Mouse (Mus musculus) gastrocnemius, postnatal 36 days (tissue): ENCODE measurements around the gene Pcdh9. TPM values are rescaled to one million over a fixed set of nuclear protein-coding genes. Genes with fewer than 3 reads are reported as not detected.

Source experiments
- DNase-seq, 2 experiments: peaks; one replicate each; pipeline ENCODE4 v3.0.0; 2022
- intact Hi-C: fragments of 180-260 bp; cut with DNase I; formaldehyde crosslinking; loops from one replicate; pipeline ENCODE4 v1.15.1; 2025
- long read RNA-seq, 2 experiments: library from polyadenylated mRNA; stranded (forward); transcript quantifications; one replicate each; pipeline ENCODE4 v2.0.0; 2021
- total RNA-seq, 2 experiments: library from RNA; stranded (reverse); gene quantifications; 2 replicates each; pipeline ENCODE4 v1.2.3; 2021

Pcdh9 gene
- total RNA-seq = under 1 TPM; 0.42 to 0.74 TPM
- long read RNA-seq, experiment 1 = 0 reads
- long read RNA-seq, experiment 2 = 0 reads

DNA sequence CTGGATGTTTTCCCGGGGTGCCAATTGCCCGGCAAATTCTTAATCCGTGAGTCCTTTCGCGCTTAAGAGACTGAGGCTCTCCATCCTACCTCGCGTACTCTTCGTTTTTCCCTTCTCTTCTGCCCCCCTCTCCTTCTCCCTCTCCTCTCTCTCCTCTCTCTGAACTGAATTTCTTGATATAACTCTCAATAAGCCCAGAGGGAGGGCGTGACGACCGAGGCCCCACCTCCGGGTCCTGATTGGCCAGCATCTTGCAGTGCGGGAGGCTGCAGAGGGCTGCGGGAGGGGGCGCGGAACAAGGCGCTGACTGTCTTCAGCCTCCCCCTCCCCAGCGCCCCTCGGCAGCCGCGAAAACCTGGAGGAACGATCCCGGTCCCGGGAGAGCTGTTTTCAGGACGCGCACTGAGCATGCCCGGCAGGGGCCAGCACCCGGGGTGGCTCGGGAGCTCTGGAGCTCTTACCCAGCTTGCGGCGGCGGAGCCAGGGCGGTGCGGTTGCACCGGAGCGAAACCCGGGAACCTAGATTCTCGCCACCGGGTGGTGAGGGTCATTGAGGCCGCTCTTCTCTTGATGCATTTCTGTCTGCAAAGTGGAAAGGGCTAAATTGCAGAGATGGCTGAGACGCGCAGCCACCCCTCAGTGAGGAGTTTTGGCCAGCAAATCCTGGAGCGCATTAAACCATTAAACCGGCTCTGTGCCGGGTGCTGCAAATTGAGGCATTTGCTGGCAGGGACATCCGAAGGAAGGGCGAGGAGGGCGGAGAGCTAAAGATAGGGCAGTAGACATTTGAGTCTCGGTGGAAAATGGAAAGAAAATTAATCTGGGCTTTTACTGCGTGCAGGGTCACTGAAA lies at the start of gene Pcdh9:
Gene Pcdh9, minus strand, starts transcription at position 161 of the 852 bp plus-strand sequence.
- intact Hi-C loops = no loop called here
- DNase-seq = peak; percentile 61 to 66

DNA sequence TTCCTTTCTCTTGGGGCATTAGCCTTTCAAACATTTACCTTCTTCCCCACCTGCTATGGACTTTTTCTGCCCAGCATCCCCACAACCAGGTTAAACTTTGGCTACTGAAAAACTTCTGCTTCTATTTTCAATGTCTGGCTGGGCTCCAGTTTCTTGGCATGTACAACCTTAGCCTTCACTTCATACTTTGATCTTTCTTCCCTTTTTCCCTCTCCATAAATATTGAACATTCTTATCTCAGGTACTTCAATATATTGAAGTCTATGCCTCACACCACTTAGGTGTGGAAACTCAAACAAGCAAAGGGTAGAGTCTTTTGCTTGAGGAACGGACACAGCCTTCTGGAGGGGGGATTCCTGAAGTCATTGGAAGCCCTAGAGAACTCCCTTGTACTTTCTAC lies 16.4 kb upstream of the Pcdh9 start:
- intact Hi-C loops = no loop called here
- no peak for DNase-seq

DNA sequence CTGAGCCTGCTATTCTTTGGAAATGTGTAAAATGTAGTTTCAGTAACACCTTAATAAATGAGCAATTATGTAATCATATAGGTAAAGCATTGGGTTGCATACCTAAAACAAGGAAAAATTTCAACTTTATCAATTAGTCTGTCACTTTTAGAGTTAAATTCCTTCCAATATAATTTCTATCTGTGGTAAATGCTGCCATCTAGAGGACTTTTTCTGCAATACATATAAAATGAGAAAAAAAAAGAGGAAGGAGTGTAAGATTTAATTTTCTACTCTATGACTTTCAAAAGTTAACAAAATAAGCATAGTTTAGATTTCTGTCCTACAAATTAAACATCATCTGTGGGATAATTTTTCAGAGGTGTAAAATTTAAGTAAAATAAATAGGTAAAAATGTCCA lies 8.1 kb upstream of the Pcdh9 start:
- intact Hi-C loops = loop anchor here (2.0 kb wide), 1 partner anchor 582 kb away; no protein-coding TSS in a partner anchor
- no peak for DNase-seq

DNA sequence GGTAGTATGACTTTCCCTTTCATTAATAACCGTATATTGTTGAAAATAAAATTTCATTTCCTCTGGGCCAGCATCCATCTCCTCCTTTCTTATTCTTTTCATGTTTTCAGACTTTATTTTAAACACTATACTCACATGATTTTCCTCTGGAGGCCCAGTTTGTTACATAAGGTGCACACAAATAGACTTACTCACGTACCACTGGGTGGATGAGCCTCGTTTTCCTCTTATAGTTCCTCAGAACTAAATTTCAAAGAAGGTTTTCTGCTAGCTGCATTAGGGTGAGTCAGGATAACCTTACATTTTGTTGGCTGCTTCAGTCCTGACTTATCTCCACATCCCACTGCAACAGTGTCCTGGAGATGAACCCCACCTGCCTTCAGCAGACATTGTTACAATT lies 4.7 kb upstream of the Pcdh9 start:
- intact Hi-C loops = no loop called here
- no peak for DNase-seq

DNA sequence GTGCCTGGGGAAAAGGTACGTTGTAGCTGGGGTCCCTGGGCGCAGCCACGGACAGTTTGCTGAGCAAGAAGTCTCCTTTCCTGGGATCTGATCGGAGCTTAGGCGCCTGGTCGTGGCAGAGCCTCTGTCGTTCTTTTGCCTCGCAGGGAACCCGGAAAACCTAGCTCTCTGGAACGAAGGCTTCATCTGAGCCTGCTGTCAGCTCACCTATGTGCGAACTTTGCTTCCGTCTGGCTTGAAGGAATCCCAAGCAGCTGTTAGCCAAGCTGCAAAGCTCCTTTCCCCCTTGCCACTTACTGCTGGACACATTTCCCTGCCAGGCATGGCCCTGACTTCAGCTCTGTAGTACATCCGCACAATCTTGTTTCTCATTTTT lies 880 bp upstream of the Pcdh9 start:
- no peak for DNase-seq

DNA sequence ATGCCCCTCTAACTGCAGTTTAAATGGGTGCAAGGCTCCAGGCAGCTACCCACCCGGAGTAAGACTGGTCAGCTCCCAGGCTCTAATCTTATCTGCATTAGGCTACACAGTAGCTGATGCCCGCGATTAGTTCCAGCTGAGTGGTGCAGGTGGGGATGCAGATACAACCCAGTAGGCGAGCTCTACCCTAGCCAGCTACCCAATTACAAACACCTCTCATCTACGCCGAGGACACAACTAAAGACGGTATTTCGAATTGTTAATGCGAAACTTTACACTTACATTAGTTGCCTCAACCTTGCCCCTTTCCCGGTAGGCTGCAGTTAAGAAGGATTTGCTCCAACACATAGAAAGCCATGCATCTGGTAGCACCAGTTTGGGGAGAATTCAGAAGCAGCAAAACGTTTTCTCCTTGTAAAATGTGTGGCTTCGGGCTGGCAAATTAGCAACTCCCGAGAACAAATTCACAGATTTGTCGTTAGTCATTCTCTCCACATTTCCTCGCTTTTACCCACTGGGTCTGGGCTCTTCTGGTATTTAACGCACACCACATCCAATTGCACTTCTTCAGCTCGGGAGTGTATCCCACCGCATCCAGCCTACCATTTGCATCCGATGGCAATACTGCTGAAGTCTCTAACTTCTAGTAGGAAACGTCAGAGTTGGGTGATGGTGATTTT lies 500 bp downstream of the Pcdh9 start:
- DNase-seq = no peak
- intact Hi-C loops = no loop called here

More for the DNA sequence above, 880 bp upstream of the Pcdh9 start:
- intact Hi-C loops = no loop called here

DNA sequence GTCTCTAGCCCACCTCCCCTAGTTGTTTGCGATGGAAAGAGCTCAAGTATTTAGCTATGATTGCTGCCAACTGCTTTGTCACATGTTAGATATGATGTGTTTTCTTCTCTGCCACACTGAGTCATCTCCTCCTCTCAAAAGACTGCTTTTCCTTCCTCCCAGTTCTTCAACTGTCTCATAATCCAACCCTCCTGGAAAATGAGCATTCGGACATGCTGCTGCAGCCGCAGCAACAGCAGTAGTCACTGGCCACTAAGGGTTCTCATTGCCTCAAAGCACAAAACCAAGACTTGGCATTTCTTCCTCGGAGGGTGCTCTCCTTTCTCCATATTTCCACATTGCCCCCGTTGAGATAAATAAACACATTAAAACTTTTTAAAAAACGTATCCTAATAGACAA lies 1.2 kb downstream of the Pcdh9 start:
- intact Hi-C loops = no loop called here
- DNase-seq = no peak

DNA sequence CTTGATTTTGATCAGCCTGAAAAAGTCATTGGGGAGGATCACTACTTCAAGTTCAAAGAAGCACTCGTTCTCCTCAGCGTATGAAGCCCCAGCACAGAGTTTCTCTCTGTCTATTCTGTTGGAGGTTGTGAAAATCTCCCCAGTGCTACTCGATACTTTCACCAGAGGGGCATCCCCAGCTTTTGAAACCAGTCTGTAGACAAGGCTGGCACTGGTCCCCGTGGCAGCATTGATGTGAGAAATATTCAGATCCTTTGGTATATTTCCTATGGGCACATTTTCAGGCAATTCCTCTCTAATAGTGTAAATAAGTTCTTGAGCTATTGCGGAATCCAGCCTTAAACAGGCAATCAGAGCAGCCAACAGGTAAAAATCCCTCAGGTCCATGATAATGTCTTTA lies 2.1 kb downstream of the Pcdh9 start:
- intact Hi-C loops = no loop called here
- DNase-seq = no peak

DNA sequence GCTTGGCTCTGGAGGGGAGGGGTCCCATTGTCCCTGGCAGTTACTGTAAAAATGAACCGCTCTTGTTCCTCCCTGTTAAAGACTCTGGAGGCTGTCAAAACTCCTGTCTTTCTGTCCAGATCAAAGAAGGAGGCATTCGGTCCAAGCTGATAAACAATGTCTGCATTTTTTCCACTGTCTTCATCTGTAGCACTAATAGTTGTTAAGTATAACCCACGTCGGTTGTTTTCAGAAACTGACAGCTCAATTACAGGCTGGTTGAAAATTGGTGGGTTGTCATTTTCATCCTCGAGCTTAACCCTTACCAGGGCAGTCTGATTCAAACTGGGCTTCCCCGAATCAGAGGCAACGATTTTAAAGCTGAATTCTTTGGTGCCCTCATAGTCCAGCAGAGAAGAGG lies 3.4 kb downstream of the Pcdh9 start:
- DNase-seq = no peak
- intact Hi-C loops = no loop called here

DNA sequence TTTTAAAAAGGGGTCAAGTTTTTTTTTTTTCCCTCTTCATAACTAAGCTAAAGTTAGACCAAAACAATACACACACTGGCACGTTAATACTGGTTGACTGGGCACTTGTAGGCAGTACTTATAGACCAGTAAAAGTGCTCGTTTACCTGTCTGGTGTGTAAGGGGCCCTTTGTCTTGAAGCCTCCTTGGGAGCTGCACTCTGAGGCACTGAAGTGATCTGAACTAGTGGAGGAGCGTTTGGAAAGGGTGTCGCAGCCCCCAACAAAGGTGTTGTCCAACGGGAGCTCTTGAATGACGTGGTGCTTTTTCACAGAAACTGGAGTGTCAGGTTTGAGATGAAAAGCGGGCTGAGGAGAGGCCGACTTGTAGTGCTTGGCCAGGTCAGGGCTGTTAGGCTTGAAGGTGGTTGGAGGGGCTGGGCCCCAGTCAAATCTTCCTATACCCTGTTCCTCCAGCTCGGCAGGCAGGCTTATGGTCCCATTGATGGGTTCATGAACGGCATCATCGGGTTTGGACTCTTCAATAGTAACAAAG lies 4.9 kb downstream of the Pcdh9 start:
- no peak for DNase-seq
- intact Hi-C loops = no loop called here

DNA sequence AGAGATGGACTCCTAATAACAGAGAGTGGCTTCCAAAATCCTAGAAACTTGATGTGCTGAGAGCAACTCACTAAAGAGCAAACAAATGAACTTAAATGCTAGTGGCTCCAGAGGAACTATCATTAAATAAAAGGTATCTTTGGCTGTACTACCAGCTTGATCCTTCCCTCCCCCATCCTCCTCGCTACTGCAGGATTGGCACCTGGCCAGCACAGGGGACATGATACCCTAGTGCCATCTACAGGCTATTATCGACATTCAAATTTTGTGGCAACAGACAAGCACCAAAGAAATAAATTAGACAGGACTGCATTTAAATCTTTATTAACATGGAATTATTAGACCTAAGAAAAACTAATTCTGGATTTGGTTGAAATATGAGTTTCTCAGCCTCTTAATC lies 6.0 kb downstream of the Pcdh9 start:
- intact Hi-C loops = loop anchor here (5.0 kb wide), 1 partner anchor 572 kb away; no protein-coding TSS in a partner anchor
- peak; percentile 27 to 34 for DNase-seq

DNA sequence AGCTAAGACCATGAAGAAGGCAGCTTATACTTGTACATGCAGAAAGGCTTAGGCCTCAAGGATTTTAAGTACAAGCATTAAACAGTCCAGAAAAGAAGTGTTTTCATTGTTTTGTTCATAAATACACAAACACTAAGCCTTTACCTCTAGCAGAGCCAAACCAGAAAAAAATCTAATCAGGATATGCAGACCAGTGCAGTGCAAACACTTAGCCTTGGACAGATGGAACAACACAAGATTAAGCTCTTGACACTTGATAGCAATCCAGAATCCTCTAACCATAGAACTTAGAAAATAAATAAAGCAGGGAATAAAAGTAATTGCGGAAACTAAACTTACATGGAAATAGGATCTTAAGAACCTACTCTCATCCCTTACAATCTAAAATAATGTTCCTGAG lies 10.4 kb downstream of the Pcdh9 start:
- DNase-seq = no peak
- intact Hi-C loops = loop anchor here (5.0 kb wide), 1 partner anchor 568 kb away; no protein-coding TSS in a partner anchor

DNA sequence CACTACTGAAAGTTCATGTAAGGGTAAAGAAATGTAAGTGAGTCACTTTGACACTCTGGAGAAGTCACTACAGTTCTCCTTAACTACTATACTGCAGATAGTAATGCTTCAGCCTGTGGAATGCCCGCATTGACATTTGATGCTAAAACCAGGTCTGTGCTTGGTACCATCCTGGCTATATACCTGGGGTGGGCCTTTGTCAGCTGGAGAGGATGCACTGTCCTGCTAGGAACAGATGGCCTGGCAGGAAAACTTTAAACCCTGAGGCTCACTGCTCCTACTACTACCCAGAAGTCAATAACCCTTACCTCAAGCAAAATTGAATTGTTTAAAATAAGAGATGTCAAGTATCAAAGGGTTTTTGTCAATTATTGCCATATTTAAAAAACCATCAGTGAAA lies 14.5 kb downstream of the Pcdh9 start:
- DNase-seq = no peak
- intact Hi-C loops = no loop called here

DNA sequence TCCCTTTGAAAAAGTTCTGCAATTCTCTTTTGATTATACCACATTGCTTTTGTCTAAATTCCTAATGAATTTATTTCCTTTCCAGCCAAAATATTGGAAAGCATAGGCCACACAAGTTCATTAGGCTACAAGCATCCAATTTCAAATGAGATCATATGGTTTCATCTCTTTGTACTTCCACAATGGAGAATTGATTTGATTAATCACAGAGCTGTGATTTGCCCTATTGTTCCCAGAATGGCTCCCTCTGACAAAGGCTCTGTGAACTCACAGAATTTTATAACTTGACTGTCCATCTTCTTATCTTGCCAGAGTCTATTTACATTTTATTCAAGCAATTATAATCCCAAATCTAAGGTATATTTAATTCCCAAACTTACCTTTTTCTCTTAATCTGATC lies 22.3 kb downstream of the Pcdh9 start:
- no peak for DNase-seq
- intact Hi-C loops = no loop called here

DNA sequence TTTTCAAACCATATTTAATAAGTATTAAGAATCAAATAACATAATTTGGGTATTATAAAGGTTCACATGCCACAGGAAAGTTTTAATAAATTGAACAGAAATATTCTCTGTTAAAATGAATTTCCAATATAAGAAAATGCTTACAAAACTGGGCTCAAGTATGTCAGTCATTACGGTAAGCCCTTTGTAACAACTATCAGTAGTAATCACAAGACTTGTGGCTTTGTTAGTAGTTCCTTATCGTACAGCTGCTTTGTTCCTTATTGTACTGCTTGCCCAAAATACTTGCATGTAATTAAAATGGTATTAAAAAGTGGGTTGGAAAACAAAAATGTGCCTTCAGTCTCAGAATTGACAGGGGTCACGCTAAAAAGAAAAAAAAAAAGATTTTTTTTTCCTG lies 32.4 kb downstream of the Pcdh9 start:
- DNase-seq = no peak
- intact Hi-C loops = no loop called here

DNA sequence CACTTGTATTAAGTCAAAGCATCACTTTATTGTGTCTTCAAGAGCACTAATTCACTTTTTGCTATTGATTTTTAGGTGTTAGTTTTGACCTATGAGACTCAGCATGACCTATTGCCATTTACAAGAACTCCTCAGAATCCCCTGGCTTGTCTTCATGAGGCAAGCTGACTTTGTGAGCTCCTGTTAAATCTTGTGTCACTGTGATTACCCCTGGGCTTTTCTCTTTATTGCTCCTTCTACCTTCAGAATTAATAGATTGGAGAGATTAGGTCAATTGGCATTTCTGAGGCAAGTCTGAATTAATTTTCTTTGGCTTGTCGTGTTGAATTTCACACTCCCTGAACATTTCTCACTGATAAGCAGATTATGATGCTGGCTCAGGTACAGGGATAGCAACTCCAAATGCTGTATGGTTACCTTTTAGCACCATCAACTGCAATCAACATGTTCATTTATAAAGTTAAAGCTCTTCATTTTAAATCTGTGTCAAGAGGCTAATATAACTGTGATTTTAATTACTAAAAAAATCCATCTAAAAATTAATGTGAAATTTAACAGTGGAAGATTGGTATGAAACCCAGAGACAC lies 44.3 kb downstream of the Pcdh9 start:
- no peak for DNase-seq
- intact Hi-C loops = no loop called here

DNA sequence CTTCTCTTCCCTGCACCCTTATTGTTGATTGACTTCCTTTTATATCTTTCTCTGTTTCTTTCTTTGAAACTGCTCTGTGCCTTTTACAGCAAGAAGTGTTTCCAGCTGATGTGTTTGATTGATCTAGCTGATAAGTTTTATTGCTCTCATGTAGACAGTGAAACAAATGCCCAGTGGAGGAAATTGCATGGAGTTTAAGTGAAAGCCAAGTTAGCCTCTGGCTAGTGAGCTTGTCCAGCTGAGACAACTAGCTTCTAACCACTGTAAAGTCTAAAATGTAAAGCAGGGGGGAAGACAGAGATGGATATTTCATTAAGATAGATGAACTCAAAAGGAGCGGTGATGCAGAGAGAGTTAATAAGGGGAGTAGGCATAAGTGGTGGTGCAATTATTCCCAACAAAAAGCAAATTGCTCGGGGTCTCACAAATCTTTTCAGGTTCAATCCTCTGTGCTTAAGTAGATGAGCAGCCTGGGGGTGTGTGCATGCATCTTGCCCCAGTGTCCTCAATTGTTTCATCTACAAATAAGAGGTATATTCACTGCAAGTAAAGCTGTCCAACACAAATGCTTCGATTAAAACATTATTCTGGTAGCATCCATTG lies 47.7 kb downstream of the Pcdh9 start:
- no peak for DNase-seq
- intact Hi-C loops = no loop called here

DNA sequence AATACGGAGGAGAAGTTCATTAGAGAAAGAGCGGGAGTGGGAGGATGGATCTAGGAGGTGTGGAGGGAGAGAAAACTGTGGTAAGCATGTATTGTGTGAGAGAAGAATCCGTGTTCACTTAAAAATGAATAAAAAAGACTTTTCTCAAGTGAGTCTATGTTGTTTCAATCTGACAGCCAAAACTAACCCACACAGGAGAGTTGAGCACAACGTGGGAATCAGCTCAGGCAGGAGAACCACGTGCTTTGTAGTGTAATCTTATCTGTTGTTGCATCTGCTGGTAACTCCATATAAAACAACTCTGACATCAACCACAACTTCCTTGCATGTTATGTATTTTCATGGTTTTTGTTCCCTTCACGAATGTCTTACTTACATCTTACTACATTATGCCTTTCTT lies 58.0 kb downstream of the Pcdh9 start:
- DNase-seq = no peak

DNA sequence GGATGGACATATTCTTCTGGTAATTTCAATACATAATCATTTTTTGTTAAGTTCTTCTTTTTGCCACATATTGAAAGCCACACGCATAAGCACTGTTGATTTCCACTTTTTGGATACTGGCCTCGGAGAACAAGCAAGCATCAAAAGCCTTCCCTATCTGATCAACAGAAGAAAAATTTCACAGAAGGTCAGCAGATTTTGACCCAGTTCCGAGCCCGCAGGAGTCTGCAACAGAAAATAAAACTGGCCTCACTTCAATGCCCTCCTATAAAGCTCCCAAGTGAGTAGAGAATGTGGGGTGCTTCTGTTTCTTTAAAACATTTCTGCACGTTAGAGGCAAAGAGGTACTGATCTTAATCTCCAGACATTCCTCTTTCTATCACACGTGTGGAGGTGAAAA lies 63.3 kb downstream of the Pcdh9 start:
- intact Hi-C loops = no loop called here
- DNase-seq = no peak

More for the DNA sequence above, 58.0 kb downstream of the Pcdh9 start:
- intact Hi-C loops = no loop called here

DNA sequence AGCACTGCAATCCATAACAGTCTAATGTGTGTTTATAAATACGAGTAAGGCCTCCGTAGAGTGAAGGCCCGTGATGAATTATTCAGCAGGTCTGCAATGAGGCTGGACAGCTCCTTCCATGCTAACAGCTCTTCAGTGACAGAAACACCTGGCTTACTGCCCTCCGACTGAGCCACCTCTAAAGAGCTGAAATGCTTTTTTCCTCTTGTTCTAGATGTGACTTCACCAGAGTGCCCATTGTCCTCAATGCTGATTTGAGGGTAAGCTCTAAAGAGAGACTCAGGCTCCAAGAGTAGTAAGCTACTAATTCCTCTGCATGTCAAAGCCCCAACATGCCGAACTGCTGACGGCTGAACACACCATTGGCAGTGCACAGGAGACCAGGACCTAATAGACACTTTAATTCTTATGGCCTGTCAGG lies 64.4 kb downstream of the Pcdh9 start:
- no peak for DNase-seq
- intact Hi-C loops = no loop called here

DNA sequence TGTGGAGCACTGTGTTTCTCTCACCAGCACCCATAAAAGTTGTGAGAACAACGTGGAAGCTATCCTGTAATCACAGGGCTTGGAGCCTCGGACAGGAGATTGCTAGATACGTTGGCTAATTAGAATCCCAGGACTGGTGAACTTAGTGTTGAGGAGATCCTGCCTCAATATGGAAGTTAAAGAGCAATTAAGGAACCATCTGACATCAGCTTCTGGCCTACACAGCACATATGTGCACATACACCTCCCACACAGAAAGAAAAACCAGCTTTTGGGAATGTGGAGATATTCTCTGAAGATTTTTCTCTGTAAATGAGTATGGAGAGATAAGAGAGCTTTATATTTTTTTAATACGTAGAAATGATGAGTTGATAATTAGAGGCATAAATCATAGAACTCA lies 71.6 kb downstream of the Pcdh9 start:
- no peak for DNase-seq
- intact Hi-C loops = no loop called here
